Mouse (Mus musculus) megakaryocyte, embryonic 14.5 days (primary cell): ENCODE results near the gene Usp32. TPM values are rescaled to one million over a fixed set of nuclear protein-coding genes. Genes with fewer than 3 reads are reported as not detected.
A peak's percentile ranks its signal among the peaks of the same experiment; 100 is the strongest.
"Not testable (repeated sequence)": the region's sequence is repeated elsewhere in the genome, so short reads cannot be mapped to it uniquely, and the experiment has no call there.

Experiments
- H3K27me3 ChIP-seq: replicated peaks from 2 replicates; pipeline ENCODE3; 2012; ENCODE audit warnings: inconsistent platforms
- H3K36me3 ChIP-seq: replicated peaks from 2 replicates; pipeline ENCODE3; 2012; ENCODE audit warnings: low read length, inconsistent platforms, mixed read lengths
- H3K4me1 ChIP-seq: 2 replicates; pipeline ENCODE4 v1.6.1; 2012; ENCODE audit warnings: inconsistent platforms
- H3K4me3 ChIP-seq: replicated peaks from 2 replicates; pipeline ENCODE3; 2012; ENCODE audit warnings: moderate library complexity, mild to moderate bottlenecking, inconsistent platforms
- H3K9me3 ChIP-seq: 2 replicates; pipeline ENCODE4 v1.6.1; 2012; ENCODE audit warnings: inconsistent platforms
- FLI1 ChIP-seq: IDR thresholded peaks from 2 replicates; pipeline ENCODE4 v1.6.1; 2012; ENCODE audit warnings: low read length, inconsistent platforms, mixed read lengths
- GATA1 ChIP-seq: IDR thresholded peaks from 3 replicates; pipeline ENCODE4 v1.6.1; 2012; ENCODE audit warnings: mixed read lengths, low read length, inconsistent platforms, borderline replicate concordance
- polyA plus RNA-seq: library from polyadenylated mRNA; stranded (reverse); fragments of >175 nt; gene quantifications from 2 replicates; pipeline ENCODE4 v1.2.3, GENCODE M21; 2012; ENCODE audit warnings: low replicate concordance; ENCODE audit not compliant: insufficient read depth

The Usp32 gene
- polyA plus RNA-seq, 1 experiment, result 5.5 TPM

DNA sequence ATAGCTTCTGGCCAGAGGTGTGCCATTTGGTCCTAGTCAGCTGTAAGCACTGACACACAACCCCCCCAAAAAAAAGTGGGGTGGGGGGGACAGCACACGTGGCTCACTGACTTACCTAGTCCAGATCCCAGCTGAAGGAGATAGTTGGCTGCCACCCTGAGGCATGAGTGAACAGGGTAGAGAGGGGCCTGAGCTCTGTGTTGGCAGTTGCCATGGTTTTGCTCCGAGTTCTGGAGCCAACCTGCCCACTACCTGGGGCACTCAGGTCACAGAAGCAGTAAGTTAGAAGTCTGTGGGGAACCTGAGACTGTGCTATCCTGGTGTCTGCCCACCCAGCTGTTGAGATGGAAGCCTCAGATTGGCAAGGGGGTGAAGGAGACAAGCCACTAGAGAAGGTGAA lies 30.9 kb upstream of the Usp32 start:
- Histone ChIP-seq H3K4me3 (no peak overlapping the region), H3K9me3 (no peaks in the 10 kb centered on the region), H3K4me1 (peaks cover 47% of the 10 kb centered on the region), H3K36me3 (no peaks in the 10 kb centered on the region), H3K27me3 (no peaks in the 10 kb centered on the region)
- TF ChIP-seq GATA1 (no peak), FLI1 (no peak)

DNA sequence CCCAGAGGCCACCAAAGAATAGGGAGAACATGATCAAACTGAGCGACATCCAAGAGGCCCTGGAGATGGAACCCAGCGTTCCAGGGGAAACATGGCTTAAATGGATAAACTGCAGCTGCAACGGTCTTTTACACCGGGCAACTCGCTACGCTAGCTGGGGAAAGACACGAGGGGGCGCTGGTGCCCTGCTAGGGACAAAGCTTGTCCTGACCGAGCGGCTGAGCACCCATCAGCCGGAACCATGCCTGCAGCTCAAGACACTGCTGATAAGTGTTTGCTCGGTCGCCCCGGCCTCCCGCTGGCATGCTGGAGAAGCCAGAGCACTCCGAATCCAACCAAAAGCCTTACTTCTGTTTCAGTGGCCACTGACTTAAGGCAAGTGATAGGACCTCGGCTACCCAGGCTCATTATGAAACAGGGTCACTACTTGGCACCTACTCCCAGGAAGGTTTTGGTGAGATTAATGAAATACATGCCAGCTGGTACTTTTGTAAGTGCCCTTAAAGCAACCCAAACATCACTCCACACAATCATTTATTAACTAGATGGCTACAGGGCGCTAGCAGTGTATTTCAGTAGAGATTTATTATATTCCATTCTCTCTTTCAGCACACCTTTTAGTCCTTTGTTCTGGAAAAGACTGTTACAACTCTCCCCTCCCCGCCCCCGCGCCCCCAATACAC lies 30.2 kb upstream of the Usp32 start, which contains the start of gene 1700125H20Rik:
1700125H20Rik (plus strand) TSS at position 347 of the 683 bp plus-strand sequence.
- H3K36me3 ChIP-seq, result no peaks in the 10 kb centered on the region
- no peak for TF ChIP-seq FLI1
- TF ChIP-seq GATA1, result no peak
- no peaks in the 10 kb centered on the region for H3K9me3 ChIP-seq
- no peaks in the 10 kb centered on the region for H3K27me3 ChIP-seq
- peaks cover 44% of the 10 kb centered on the region for H3K4me1 ChIP-seq
- peak within 1 kb of the TSS; percentile 86 for H3K4me3 ChIP-seq

DNA sequence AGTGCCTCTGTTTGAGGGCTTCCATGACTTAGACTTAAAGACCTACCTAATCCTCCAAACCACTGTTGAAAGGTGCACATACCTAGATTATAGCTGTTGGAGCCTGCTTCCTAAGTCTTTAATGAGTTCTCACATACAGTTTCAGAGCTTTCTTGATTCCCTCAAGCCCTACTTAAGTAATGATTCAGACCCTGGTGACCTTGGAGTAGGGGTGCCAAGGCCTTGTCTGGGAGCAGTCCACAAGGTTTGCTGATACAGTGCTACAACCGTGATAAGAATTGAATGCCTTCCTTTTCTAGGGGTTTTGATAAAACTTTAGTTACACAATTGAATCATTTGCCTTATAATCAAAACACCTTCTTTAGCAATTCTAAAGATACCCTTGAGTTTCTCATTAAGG lies 27.5 kb upstream of the Usp32 start:
- Histone ChIP-seq H3K4me1 (peaks cover 33% of the 10 kb centered on the region), H3K27me3 (no peaks in the 10 kb centered on the region), H3K9me3 (no peaks in the 10 kb centered on the region), H3K4me3 (no peak overlapping the region), H3K36me3 (no peaks in the 10 kb centered on the region)
- TF ChIP-seq FLI1 (no peak), GATA1 (no peak)

DNA sequence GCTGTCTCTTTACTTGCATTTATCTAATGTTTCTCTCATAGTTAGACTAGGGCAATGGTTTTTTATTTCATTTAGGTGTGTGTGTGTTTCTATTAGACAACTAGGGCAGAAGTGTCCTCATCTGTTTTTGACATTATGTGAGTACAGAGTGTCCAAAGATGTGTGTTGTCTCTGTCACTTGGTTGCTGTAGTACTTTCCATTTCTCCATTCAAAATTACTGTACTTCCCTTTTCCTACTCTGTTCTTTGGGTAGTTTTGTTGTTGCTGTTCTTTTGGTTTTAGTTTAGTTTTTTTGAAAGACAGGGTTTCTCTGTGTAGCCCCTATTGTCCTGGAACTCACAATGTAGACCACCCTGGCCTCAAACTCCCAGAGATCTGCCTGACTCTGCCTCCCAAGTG lies 24.4 kb upstream of the Usp32 start:
- H3K27me3 ChIP-seq, result peaks cover 3% of the 10 kb centered on the region
- no peak overlapping the region for H3K4me3 ChIP-seq
- H3K36me3 ChIP-seq, result no peaks in the 10 kb centered on the region
- peaks cover 4% of the 10 kb centered on the region for H3K4me1 ChIP-seq
- no peak for TF ChIP-seq GATA1
- TF ChIP-seq FLI1, result no peak
- H3K9me3 ChIP-seq, result no peaks in the 10 kb centered on the region

DNA sequence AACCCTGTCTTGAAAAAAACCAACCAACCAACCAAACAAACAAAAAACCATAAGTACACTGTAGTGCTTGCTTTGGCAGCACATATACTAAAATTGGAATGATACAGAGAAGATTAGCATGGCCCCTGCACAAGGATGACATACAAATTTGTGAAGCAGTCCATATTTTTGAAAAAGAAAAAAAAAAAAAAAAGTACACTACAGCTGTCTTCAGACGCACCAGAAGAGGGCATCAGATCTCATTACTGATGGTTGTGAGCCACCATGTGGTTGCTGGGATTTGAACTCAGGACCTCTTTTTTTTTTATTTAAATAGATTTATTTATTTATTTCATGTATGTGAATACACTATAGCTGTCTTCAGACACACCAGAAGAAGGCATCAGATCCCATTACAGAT lies 23.1 kb upstream of the Usp32 start:
- not testable (repeated sequence) for H3K9me3 ChIP-seq, H3K36me3 ChIP-seq, H3K4me3 ChIP-seq, H3K4me1 ChIP-seq, H3K27me3 ChIP-seq

DNA sequence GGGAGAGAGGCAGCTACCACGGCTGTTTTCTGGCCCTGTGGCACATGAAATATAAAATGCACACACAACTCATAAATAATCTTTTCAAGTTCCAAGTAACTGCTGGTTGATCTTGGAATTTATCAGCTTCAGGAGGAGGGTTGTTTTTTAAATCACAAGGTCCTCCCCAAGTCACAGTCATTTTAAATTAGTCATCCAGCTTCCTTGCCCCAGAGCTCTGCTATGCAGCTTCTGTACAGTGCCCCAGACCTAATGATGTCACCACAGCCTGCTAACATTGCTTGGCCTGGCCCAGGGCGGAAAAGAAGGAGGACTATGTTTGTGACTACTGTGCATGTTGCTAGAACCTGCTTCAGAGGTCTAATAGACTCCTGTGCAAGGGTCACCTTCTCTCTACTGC lies 17.3 kb upstream of the Usp32 start:
- H3K4me3 ChIP-seq, result no peak overlapping the region
- no peaks in the 10 kb centered on the region for H3K9me3 ChIP-seq
- H3K4me1 ChIP-seq, result peaks cover 15% of the 10 kb centered on the region
- H3K36me3 ChIP-seq, result no peaks in the 10 kb centered on the region
- TF ChIP-seq FLI1, result no peak
- no peak for TF ChIP-seq GATA1
- peaks cover 6% of the 10 kb centered on the region for H3K27me3 ChIP-seq

DNA sequence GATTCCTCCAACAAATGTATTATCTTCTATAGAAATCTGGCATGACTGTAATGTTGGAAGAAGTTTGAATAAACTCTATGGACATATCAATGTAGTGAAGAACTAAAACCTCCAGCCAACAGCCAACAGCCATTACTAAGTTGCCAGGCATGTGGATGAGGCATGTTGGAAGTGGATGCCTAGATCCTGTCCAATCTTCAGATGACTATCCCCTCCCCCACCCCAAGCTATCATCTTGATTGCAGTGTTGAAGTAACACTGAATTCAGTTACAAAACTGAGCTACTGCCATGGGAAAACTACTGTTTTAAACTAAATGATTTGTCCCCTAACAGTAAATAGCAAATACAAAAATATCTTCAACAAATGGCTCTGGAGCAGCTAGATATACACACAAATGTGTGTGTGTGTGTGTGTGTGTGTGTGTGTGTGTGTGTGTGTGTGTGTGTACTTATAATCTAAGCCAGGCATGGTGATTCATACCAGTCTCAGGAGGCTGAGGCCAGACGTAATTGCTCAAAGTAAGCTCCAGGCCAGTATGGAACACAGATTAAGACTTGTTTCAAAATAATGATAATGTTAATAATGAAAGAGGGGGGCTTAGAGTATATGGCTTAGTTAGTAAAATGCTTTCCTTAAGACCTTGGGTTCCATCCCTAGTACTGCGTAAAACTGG lies 12.4 kb upstream of the Usp32 start:
- no peak for TF ChIP-seq FLI1
- no peak for TF ChIP-seq GATA1
- no peak overlapping the region for H3K4me3 ChIP-seq
- H3K36me3 ChIP-seq, result no peaks in the 10 kb centered on the region
- H3K4me1 ChIP-seq, result peaks cover 8% of the 10 kb centered on the region
- no peaks in the 10 kb centered on the region for H3K27me3 ChIP-seq
- H3K9me3 ChIP-seq, result no peaks in the 10 kb centered on the region

DNA sequence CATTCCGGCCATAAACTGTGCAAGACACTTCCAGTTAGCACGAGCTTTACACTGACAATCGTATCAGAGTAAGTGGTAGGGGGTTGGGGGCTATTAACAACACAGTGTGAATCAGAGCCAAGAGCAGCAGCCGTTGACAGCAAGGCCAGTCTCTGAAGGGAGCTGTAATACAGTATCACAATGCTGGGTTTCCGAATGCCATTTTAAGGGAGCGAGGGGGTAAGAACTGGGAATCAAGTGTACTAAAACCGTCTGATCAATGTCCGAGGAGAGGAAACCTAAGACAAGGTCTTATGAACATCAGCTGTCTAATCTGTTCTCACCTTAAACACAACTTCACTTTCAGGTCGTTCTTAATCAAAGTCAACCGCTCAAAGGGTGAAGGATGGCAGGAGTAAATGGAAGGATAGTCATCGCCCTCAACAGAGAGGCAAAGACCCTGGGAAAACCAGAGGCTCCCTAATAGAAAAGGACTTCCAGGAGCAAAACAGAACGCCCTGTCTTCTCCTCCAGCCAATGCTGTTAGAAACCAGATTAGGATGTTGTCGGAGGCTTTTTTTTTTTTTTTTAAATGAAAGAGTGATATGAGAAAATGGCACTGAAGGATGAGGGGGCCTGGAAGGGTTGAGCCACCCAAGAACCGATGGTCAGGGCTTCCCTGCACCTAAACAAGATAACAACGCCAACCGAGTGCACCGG lies 1.0 kb downstream of the Usp32 start:
- Histone ChIP-seq H3K36me3 (peaks cover 17% of the 10 kb centered on the region), H3K4me3 (peak overlapping the region; percentile 99), H3K27me3 (no peaks in the 10 kb centered on the region), H3K9me3 (no peaks in the 10 kb centered on the region), H3K4me1 (peaks cover 56% of the 10 kb centered on the region)
- TF ChIP-seq GATA1 (no peak), FLI1 (no peak)

DNA sequence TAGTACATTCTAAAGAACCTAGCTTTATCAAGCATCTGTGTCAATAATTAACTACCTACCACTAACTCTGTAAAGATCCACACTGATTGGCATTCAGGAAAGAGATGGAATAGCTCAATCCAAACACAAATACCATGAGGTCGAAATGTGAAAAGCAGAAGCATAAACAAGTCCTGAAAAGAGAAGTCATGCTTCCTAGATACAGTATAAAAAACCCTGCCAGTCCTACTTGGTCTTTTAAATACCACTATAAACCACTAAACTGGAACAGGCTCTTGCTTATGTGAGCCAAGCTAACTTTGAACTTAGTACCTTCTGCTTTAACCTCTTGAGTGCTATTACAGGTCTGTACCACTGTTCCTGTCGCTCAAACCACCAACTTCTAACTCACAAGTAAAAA lies 8.4 kb downstream of the Usp32 start:
- TF ChIP-seq GATA1, result no peak
- TF ChIP-seq FLI1, result no peak
- H3K27me3 ChIP-seq, result no peaks in the 10 kb centered on the region
- H3K9me3 ChIP-seq, result no peaks in the 10 kb centered on the region
- peaks cover 24% of the 10 kb centered on the region for H3K36me3 ChIP-seq
- H3K4me3 ChIP-seq, result no peak overlapping the region
- H3K4me1 ChIP-seq, result peaks cover 84% of the 10 kb centered on the region

DNA sequence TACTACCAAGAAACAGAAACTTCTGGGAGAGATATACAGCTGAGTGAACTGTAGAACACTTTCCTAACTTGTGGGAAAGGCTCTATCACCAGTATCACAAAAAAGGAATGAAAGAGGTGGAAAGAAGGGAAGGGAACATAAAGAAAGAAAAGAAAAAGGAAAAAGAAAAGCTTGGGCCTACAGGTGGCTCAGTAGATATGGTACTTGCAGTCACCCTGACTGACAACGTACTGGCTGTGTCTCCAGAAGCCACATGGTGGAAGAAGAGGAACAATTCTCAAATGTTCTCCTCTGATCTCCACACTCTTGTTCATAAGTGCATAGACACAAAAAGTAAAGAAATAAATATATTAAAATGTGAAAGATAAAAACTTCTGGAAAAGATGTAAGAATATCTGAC lies 11.1 kb downstream of the Usp32 start:
- no peaks in the 10 kb centered on the region for H3K27me3 ChIP-seq
- H3K4me1 ChIP-seq, result peaks cover 80% of the 10 kb centered on the region
- H3K4me3 ChIP-seq, result no peak overlapping the region
- no peaks in the 10 kb centered on the region for H3K9me3 ChIP-seq
- peaks cover 9% of the 10 kb centered on the region for H3K36me3 ChIP-seq
- TF ChIP-seq FLI1 (no peak), GATA1 (no peak)
